Mouse (Mus musculus): ENCODE measurements around the gene Cacng7. TPM values are rescaled to one million over a fixed set of nuclear protein-coding genes. Genes with fewer than 3 reads are reported as not detected.

Gene Cacng7
- polyA plus RNA-seq, 1 experiment from 2014 or later, result 0.69 TPM

GRCm38 (mm10) chr7:3369189-3369588 lies 36.4 kb downstream of the Cacng7 start:
- Histone ChIP-seq H3K36me3 (ENCODE audit: control insufficient read depth, insufficient read depth, low read length) (no peaks in the 10 kb centered on the region), H3K4me2 (replicated peaks; ENCODE audit: low read depth) (no peak overlapping the region), H3K4me3 (ENCODE audit: low read depth, low read length) (no peak overlapping the region), H3K4me1 (replicated peaks; ENCODE audit: control insufficient read depth, insufficient read depth) (no peaks in the 10 kb centered on the region), H3K9me3 (ENCODE audit: control insufficient read depth, low read length) (no peaks in the 10 kb centered on the region), H3K27ac (replicated peaks) (no peak overlapping the region), H3K9ac (ENCODE audit: low read length) (no peak overlapping the region), H3K27me3 (ENCODE audit: control insufficient read depth, insufficient read depth, low read length) (no peaks in the 10 kb centered on the region)
- TF ChIP-seq EP300 (optimal IDR thresholded peaks at IDR 0.05), result no peak
- TF ChIP-seq CTCF (IDR thresholded peaks at IDR 0.05; ENCODE audit: low read depth), result no peak
- ATAC-seq (ENCODE audit: low FRiP score, low TSS enrichment) (no peak), DNase-seq (ENCODE audit: low spot score) (no peak)
- WGBS, result 63% methylated on average over 6 of the region's 6 CpGs

GRCm38 (mm10) chr7:3370407-3370806 lies 37.7 kb downstream of the Cacng7 start:
- DNase-seq (ENCODE audit: low spot score) (no peak), ATAC-seq (ENCODE audit: low FRiP score, low TSS enrichment) (no peak)
- H3K4me1 ChIP-seq (replicated peaks; ENCODE audit: control insufficient read depth, insufficient read depth), result no peaks in the 10 kb centered on the region
- 36% methylated on average over 4 of the region's 4 CpGs for WGBS
- no peaks in the 10 kb centered on the region for H3K9me3 ChIP-seq (ENCODE audit: control insufficient read depth, low read length)
- no peaks in the 10 kb centered on the region for H3K27me3 ChIP-seq (ENCODE audit: control insufficient read depth, insufficient read depth, low read length)
- H3K9ac ChIP-seq (ENCODE audit: low read length), result no peak overlapping the region
- no peak overlapping the region for H3K27ac ChIP-seq (replicated peaks)
- no peak overlapping the region for H3K4me3 ChIP-seq (ENCODE audit: low read depth, low read length)
- H3K4me2 ChIP-seq (replicated peaks; ENCODE audit: low read depth), result no peak overlapping the region
- no peaks in the 10 kb centered on the region for H3K36me3 ChIP-seq (ENCODE audit: control insufficient read depth, insufficient read depth, low read length)
- TF ChIP-seq CTCF (IDR thresholded peaks at IDR 0.05; ENCODE audit: low read depth) (no peak), EP300 (optimal IDR thresholded peaks at IDR 0.05) (no peak)

- WGBS, result 53% methylated on average over 2 of the region's 2 CpGs
- H3K4me2 ChIP-seq (replicated peaks; ENCODE audit: low read depth), result no peak overlapping the region
- no peak overlapping the region for H3K4me3 ChIP-seq (ENCODE audit: low read depth, low read length)
- no peak for DNase-seq (ENCODE audit: low spot score)
- no peaks in the 10 kb centered on the region for H3K27me3 ChIP-seq (ENCODE audit: control insufficient read depth, insufficient read depth, low read length)
- no peaks in the 10 kb centered on the region for H3K9me3 ChIP-seq (ENCODE audit: control insufficient read depth, low read length)
- no peak overlapping the region for H3K27ac ChIP-seq (replicated peaks)
- no peak for ATAC-seq (ENCODE audit: low FRiP score, low TSS enrichment)
- no peaks in the 10 kb centered on the region for H3K36me3 ChIP-seq (ENCODE audit: control insufficient read depth, insufficient read depth, low read length)
- H3K4me1 ChIP-seq (replicated peaks; ENCODE audit: control insufficient read depth, insufficient read depth), result no peaks in the 10 kb centered on the region
- H3K9ac ChIP-seq (ENCODE audit: low read length), result no peak overlapping the region
- no peak for TF ChIP-seq CTCF (IDR thresholded peaks at IDR 0.05; ENCODE audit: low read depth)
- no peak for TF ChIP-seq EP300 (optimal IDR thresholded peaks at IDR 0.05)
These were observed 39.6 kb downstream of the Cacng7 start for GRCm38 (mm10) chr7:3372376-3372775.

- no peaks in the 10 kb centered on the region for H3K36me3 ChIP-seq (ENCODE audit: control insufficient read depth, insufficient read depth, low read length)
- H3K9ac ChIP-seq (ENCODE audit: low read length), result no peak overlapping the region
- no peak for ATAC-seq (ENCODE audit: low FRiP score, low TSS enrichment)
- H3K27me3 ChIP-seq (ENCODE audit: control insufficient read depth, insufficient read depth, low read length), result no peaks in the 10 kb centered on the region
- no peak overlapping the region for H3K4me2 ChIP-seq (replicated peaks; ENCODE audit: low read depth)
- no peak overlapping the region for H3K27ac ChIP-seq (replicated peaks)
- TF ChIP-seq EP300 (optimal IDR thresholded peaks at IDR 0.05) (no peak), CTCF (IDR thresholded peaks at IDR 0.05; ENCODE audit: low read depth) (no peak)
- WGBS, result 80% methylated on average over 8 of the region's 8 CpGs
- H3K9me3 ChIP-seq (ENCODE audit: control insufficient read depth, low read length), result no peaks in the 10 kb centered on the region
- no peaks in the 10 kb centered on the region for H3K4me1 ChIP-seq (replicated peaks; ENCODE audit: control insufficient read depth, insufficient read depth)
- H3K4me3 ChIP-seq (ENCODE audit: low read depth, low read length), result no peak overlapping the region
- no peak for DNase-seq (ENCODE audit: low spot score)
These were observed 41.0 kb downstream of the Cacng7 start for GRCm38 (mm10) chr7:3373754-3374153.

GRCm38 (mm10) chr7:3376831-3377230 lies 44.1 kb downstream of the Cacng7 start:
- H3K27me3 ChIP-seq (ENCODE audit: control insufficient read depth, insufficient read depth, low read length), result no peaks in the 10 kb centered on the region
- no peak overlapping the region for H3K4me2 ChIP-seq (replicated peaks; ENCODE audit: low read depth)
- no peaks in the 10 kb centered on the region for H3K4me1 ChIP-seq (replicated peaks; ENCODE audit: control insufficient read depth, insufficient read depth)
- H3K9ac ChIP-seq (ENCODE audit: low read length), result no peak overlapping the region
- DNase-seq (ENCODE audit: low spot score) (peak; percentile 61), ATAC-seq (ENCODE audit: low FRiP score, low TSS enrichment) (peak; percentile 38; the same call in 1 of the 2 replicates)
- TF ChIP-seq EP300 (optimal IDR thresholded peaks at IDR 0.05), result no peak
- TF ChIP-seq CTCF (IDR thresholded peaks at IDR 0.05; ENCODE audit: low read depth), result peak; percentile 72
- no peak overlapping the region for H3K4me3 ChIP-seq (ENCODE audit: low read depth, low read length)
- 38% methylated on average over 4 of the region's 4 CpGs for WGBS
- H3K36me3 ChIP-seq (ENCODE audit: control insufficient read depth, insufficient read depth, low read length), result no peaks in the 10 kb centered on the region
- H3K27ac ChIP-seq (replicated peaks), result no peak overlapping the region
- H3K9me3 ChIP-seq (ENCODE audit: control insufficient read depth, low read length), result no peaks in the 10 kb centered on the region

GRCm38 (mm10) chr7:3382123-3382522 lies 49.4 kb downstream of the Cacng7 start:
- no peaks in the 10 kb centered on the region for H3K9me3 ChIP-seq (ENCODE audit: control insufficient read depth, low read length)
- no peak overlapping the region for H3K4me2 ChIP-seq (replicated peaks; ENCODE audit: low read depth)
- H3K27me3 ChIP-seq (ENCODE audit: control insufficient read depth, insufficient read depth, low read length), result no peaks in the 10 kb centered on the region
- DNase-seq (ENCODE audit: low spot score), result no peak
- no peak for ATAC-seq (ENCODE audit: low FRiP score, low TSS enrichment)
- no peaks in the 10 kb centered on the region for H3K4me1 ChIP-seq (replicated peaks; ENCODE audit: control insufficient read depth, insufficient read depth)
- H3K9ac ChIP-seq (ENCODE audit: low read length), result no peak overlapping the region
- no peaks in the 10 kb centered on the region for H3K36me3 ChIP-seq (ENCODE audit: control insufficient read depth, insufficient read depth, low read length)
- no peak overlapping the region for H3K4me3 ChIP-seq (ENCODE audit: low read depth, low read length)
- TF ChIP-seq EP300 (optimal IDR thresholded peaks at IDR 0.05) (no peak), CTCF (IDR thresholded peaks at IDR 0.05; ENCODE audit: low read depth) (no peak)
- no peak overlapping the region for H3K27ac ChIP-seq (replicated peaks)
- 82% methylated on average over 9 of the region's 9 CpGs for WGBS
